Mouse (Mus musculus) cerebral cortex, adult 2 months (tissue): ENCODE results near the gene Fam193b.

Experiments
- WGBS: fragments of 180-500 bp; shearing (Covaris S2); methylation state at CpG from one replicate; pipeline ENCODE4 v1.1.7; 2018; 5-methylcytosine and 5-hydroxymethylcytosine counted together

The Fam193b gene

DNA sequence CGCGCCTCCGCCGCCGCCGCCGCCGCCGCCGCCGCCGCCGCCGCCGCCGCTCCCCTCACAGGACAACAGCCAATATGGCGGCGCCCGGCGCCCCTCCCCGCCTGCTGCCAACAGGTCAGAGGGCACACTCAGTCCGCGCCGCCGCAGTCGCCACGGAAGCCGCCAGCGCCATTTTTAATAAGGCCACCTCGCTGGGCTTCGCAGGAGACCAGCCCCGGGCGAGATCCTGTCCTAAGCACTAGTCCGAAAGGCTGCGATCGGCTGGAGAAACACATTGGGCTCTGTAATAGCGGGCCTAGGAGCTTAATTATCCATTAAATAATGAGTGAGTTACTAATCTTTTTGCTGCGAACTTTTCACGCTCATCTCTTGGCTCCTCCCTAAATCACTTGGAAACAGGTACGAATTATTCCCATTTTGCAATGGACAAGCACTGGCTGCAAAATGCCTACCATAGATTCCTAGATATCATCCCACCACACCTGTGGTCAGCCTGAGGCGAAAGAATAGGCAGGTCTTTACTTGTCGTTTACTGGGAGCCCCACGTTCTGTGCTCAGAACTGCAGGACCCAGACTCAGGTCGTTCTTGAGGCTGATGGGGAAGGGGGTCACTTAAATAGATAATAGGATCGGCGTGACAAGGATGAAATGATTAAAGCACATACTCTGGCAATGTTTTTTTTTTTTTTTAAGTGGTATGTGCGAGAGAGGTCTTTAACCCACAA, at the start of gene Fam193b:
TSS of gene Fam193b (minus strand) at position 94 of the 725 bp plus-strand sequence.
- 2% methylated on average over 42 of the region's 47 CpGs for WGBS

- WGBS, result 84% methylated on average over 2 of the region's 2 CpGs
Measured at GRCm38 (mm10) chr13:55620275-55620674, 49.4 kb upstream of the Fam193b start.

GRCm38 (mm10) chr13:55619328-55619727, 48.4 kb upstream of the Fam193b start:
- WGBS, result 92% methylated on average over 4 of the region's 4 CpGs

GRCm38 (mm10) chr13:55613471-55613870, 42.6 kb upstream of the Fam193b start:
- WGBS, result 70% methylated on average over 5 of the region's 5 CpGs

DNA sequence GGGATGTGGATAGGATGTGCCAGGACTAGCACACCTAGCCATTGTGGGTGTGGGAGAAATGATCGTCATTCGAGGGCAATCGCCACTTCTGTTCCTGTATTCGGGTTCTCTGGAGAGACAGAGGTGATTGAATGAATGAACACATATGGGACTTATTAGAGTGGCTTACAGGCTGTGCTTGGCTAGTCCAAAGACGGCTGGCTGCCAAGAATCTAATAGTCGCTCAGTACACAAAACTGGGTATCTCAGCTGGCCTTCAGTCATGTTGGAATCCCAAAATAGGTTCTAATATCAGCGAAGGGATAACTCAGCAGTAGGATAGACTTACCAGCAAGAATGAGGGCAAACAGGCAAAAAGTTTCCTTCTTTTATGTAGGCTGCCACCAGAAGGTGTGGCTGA, 41.1 kb upstream of the Fam193b start:
- WGBS, result 86% methylated on average over 7 of the region's 7 CpGs

- 97% methylated on average over 2 of the region's 2 CpGs for WGBS
Measured at GRCm38 (mm10) chr13:55607624-55608006, 36.7 kb upstream of the Fam193b start.

DNA sequence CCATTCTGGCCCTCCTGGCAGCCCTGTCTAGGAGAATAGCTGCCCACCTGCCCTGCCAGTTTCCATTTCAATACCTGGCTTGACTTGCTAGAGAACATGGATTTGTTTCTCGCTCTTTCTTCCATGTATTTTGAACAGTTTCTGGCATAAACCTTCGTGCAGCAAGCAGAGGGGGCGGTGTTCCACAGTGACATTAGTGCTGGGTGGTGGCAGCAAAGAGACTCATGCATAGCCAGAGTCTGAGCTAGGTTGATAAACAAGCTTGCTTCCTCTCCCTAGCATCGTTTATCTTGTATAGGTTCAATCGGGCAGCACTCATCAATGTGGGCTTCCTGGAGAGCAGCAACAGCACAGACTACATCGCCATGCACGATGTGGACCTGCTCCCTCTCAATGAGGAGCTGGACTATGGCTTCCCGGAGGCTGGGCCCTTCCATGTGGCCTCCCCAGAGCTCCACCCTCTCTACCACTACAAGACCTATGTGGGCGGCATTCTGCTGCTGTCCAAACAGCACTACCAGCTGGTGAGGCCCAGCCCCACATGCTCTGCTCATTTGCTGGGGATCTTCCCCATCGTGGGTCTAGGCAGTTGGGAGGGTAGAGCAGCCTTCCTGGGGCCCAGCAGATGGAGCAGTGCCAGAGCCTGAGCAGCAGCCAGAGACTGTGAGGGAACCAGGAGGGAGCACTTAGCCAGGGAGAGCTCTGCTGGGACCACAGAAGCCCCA, 36.1 kb upstream of the Fam193b start:
- WGBS, result 50% methylated on average over 10 of the region's 10 CpGs

GRCm38 (mm10) chr13:55604606-55605005, 33.7 kb upstream of the Fam193b start:
- 92% methylated on average over 3 of the region's 3 CpGs for WGBS

- 11% methylated on average over 3 of the region's 3 CpGs for WGBS
Measured at GRCm38 (mm10) chr13:55601611-55602010, 30.7 kb upstream of the Fam193b start.

DNA sequence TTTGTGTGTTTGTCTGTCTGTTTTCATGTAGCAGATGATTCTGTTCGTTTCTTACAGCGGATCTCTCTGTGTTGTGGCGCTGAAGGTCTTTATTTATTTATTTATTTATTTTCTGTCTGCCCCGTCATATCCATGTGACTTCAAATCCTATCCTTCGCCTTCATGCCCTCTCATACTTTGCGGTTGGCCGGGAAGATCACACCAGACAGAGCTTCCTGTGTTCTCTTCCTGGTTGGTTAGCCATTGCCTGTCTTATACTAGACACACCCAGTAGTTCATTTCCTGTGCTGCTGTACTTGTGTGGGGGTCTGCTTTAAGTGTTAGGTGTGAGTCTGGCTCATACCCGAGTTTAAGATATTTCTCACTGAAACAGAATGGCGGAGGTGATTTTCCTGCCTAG, 29.7 kb upstream of the Fam193b start:
- WGBS, result 7% methylated on average over 9 of the region's 9 CpGs

GRCm38 (mm10) chr13:55599566-55600540, 28.9 kb upstream of the Fam193b start, which contains the start of gene B4galt7:
B4galt7 (plus strand) TSS chr13:55599896.
- 6% methylated on average over 51 of the region's 51 CpGs for WGBS

- WGBS, result 72% methylated on average over 12 of the region's 12 CpGs
Measured at GRCm38 (mm10) chr13:55596802-55597201, 25.9 kb upstream of the Fam193b start.

- 36% methylated on average over 12 of the region's 12 CpGs for WGBS
Measured at GRCm38 (mm10) chr13:55595375-55595774, 24.5 kb upstream of the Fam193b start.

GRCm38 (mm10) chr13:55593254-55593747, 22.4 kb upstream of the Fam193b start:
- WGBS, result under 1% methylated on average over 31 of the region's 31 CpGs

GRCm38 (mm10) chr13:55592512-55593253, 21.8 kb upstream of the Fam193b start:
- WGBS, result 4% methylated on average over 29 of the region's 29 CpGs

- WGBS, result 75% methylated on average over 4 of the region's 4 CpGs
Measured at GRCm38 (mm10) chr13:55591961-55592490, 21.1 kb upstream of the Fam193b start.

- WGBS, result 83% methylated on average over 4 of the region's 4 CpGs
Measured at GRCm38 (mm10) chr13:55578086-55578485, 7.2 kb upstream of the Fam193b start.

- 85% methylated on average over 7 of the region's 7 CpGs for WGBS
Measured at GRCm38 (mm10) chr13:55576872-55577271, 6.0 kb upstream of the Fam193b start.

- WGBS, result 67% methylated on average over 5 of the region's 5 CpGs
Measured at GRCm38 (mm10) chr13:55575932-55576331, 5.0 kb upstream of the Fam193b start.

GRCm38 (mm10) chr13:55574321-55574720, 3.4 kb upstream of the Fam193b start:
- WGBS, result 34% methylated on average over 5 of the region's 5 CpGs

DNA sequence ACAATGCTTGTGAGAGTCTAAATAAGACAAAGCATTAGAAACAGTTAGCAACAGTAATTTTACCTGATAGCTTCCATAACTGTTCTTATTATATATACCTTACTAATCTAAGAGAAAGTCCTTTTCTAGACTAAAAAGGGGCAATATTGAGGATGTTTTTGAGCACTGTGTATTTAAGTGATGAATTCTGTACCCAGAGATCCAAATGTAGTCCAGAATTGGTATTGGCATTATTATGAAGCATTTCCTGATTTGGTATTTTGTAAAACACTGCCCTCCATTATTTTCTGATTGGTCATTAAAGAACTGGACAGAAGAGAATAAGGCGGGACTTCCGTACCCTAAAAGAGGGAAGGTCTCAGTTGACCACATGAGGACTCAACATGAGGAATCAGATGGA, 2.5 kb upstream of the Fam193b start, which contains the start of gene Tmed9:
TSS of gene Tmed9 (plus strand) at position 301 of the 400 bp plus-strand sequence.
- 98% methylated on average over 2 of the region's 2 CpGs for WGBS
